Mouse (Mus musculus): ENCODE data around the gene Trim27.

DNA sequence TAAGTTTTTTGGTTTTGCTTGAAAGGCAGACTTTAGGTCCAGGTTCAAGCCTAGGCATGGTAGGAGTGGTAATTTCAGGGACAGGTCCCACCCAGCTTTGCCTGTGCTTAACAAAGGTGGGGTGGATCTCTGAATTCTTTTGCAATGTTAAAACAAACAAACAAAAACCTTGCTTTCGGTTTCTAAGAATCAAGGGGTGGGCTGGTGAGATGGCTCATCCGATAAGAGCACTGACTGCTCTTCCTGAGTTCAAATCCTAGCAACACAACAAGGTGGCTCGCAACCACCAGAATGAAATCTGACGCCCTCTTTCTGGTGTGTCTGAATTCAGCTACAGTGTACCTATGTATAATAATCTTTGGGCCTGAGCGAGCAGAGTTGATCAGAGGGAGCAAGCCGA lies 46.0 kb downstream of the Trim27 start:
- TF ChIP-seq POLR2A (IDR thresholded peaks at IDR 0.05; ENCODE audit: extremely low read depth, insufficient read depth, low read length): no peak
- no peak for TF ChIP-seq CTCF (IDR thresholded peaks at IDR 0.05; ENCODE audit: extremely low read depth, insufficient read depth, low read length)
